Mouse (Mus musculus) embryonic facial prominence, embryonic 15.5 days (tissue): ENCODE results near the gene Pex26. TPM values are rescaled to one million over a fixed set of nuclear protein-coding genes. Genes with fewer than 3 reads are reported as not detected.

Experiments used
- ATAC-seq: fragments of 200-750 bp; cut with Nextera tagmentation; 2 replicates; pipeline ENCODE4 v1.8.0; 2017; ENCODE audit warnings: low read depth, moderate TSS enrichment; ENCODE audit not compliant: insufficient number of reproducible peaks, low FRiP score, low TSS enrichment
- H3K27ac ChIP-seq: fragments of 300-500 bp; sonication (generic); replicated peaks from 2 replicates; pipeline ENCODE4 v1.5.1; 2015; ENCODE audit warnings: mild to moderate bottlenecking, inconsistent platforms
- H3K27me3 ChIP-seq: fragments of 300-500 bp; sonication (generic); 2 replicates; pipeline ENCODE4 v1.6.1; 2015; ENCODE audit warnings: inconsistent platforms
- H3K36me3 ChIP-seq: fragments of 300-500 bp; sonication (generic); 2 replicates; pipeline ENCODE4 v1.6.1; 2015; ENCODE audit warnings: mild to moderate bottlenecking, inconsistent platforms
- H3K4me1 ChIP-seq: fragments of 300-500 bp; sonication (generic); 2 replicates; pipeline ENCODE4 v1.6.1; 2015; ENCODE audit warnings: inconsistent platforms
- H3K4me2 ChIP-seq: fragments of 300-500 bp; sonication (generic); replicated peaks from 2 replicates; pipeline ENCODE4 v1.6.1; 2015; ENCODE audit warnings: mild to moderate bottlenecking, inconsistent platforms
- H3K4me3 ChIP-seq: fragments of 300-500 bp; sonication (generic); replicated peaks from 2 replicates; pipeline ENCODE4 v1.5.1; 2015; ENCODE audit warnings: mild to moderate bottlenecking, inconsistent platforms
- H3K9ac ChIP-seq: fragments of 300-500 bp; sonication (generic); 2 replicates; pipeline ENCODE4 v1.6.1; 2015; ENCODE audit warnings: inconsistent platforms
- H3K9me3 ChIP-seq: fragments of 300-500 bp; sonication (generic); replicated peaks from 2 replicates; pipeline ENCODE4 v1.6.1; 2016; ENCODE audit warnings: inconsistent platforms
- WGBS: fragments of 180-500 bp; shearing (Covaris S2); methylation state at CpG from one replicate; pipeline ENCODE4 v1.1.7; 2015; 5-methylcytosine and 5-hydroxymethylcytosine counted together
- polyA plus RNA-seq: library from polyadenylated mRNA; unstranded; fragments of >200 nt; fragmentation: Nextera tagmentation; extraction: Ambion mirVana; gene quantifications from 2 replicates; pipeline ENCODE4 v1.2.1, GENCODE M21; 2015

The Pex26 gene
- polyA plus RNA-seq, 1 experiment from 2014 or later = 12.5 TPM

- H3K9ac ChIP-seq = no peak overlapping the region
- no peaks in the 10 kb centered on the region for H3K36me3 ChIP-seq
- no peaks in the 10 kb centered on the region for H3K9me3 ChIP-seq
- 80% methylated on average over 8 of the region's 8 CpGs for WGBS
- ATAC-seq = no peak
- no peak overlapping the region for H3K4me3 ChIP-seq
- H3K4me1 ChIP-seq = no peaks in the 10 kb centered on the region
- no peak overlapping the region for H3K27ac ChIP-seq
- no peak overlapping the region for H3K4me2 ChIP-seq
- no peaks in the 10 kb centered on the region for H3K27me3 ChIP-seq
Observed at GRCm38 (mm10) chr6:121221876-121222597, 38.6 kb downstream of the Pex26 start.

- ATAC-seq = no peak
- Histone ChIP-seq H3K9me3 (no peaks in the 10 kb centered on the region), H3K4me3 (no peak overlapping the region), H3K4me2 (no peak overlapping the region), H3K36me3 (no peaks in the 10 kb centered on the region), H3K9ac (no peak overlapping the region), H3K27ac (no peak overlapping the region), H3K27me3 (no peaks in the 10 kb centered on the region), H3K4me1 (no peaks in the 10 kb centered on the region)
- WGBS = 93% methylated on average over 14 of the region's 14 CpGs
Observed at GRCm38 (mm10) chr6:121223001-121223400, 39.5 kb downstream of the Pex26 start.

- ATAC-seq = no peak
- H3K27me3 ChIP-seq = no peaks in the 10 kb centered on the region
- 78% methylated on average over 5 of the region's 5 CpGs for WGBS
- no peaks in the 10 kb centered on the region for H3K36me3 ChIP-seq
- no peak overlapping the region for H3K9ac ChIP-seq
- H3K4me1 ChIP-seq = no peaks in the 10 kb centered on the region
- H3K9me3 ChIP-seq = no peaks in the 10 kb centered on the region
- H3K4me2 ChIP-seq = no peak overlapping the region
- no peak overlapping the region for H3K4me3 ChIP-seq
- no peak overlapping the region for H3K27ac ChIP-seq
Observed at GRCm38 (mm10) chr6:121224067-121224466, 40.6 kb downstream of the Pex26 start.

GRCm38 (mm10) chr6:121224993-121225392, 41.5 kb downstream of the Pex26 start:
- H3K27me3 ChIP-seq = no peaks in the 10 kb centered on the region
- WGBS = 16% methylated on average over 6 of the region's 6 CpGs
- no peak overlapping the region for H3K27ac ChIP-seq

GRCm38 (mm10) chr6:121226043-121226442, 42.6 kb downstream of the Pex26 start:
- H3K4me2 ChIP-seq = no peak overlapping the region
- no peaks in the 10 kb centered on the region for H3K27me3 ChIP-seq
- H3K9ac ChIP-seq = no peak overlapping the region
- no peak for ATAC-seq
- H3K27ac ChIP-seq = no peak overlapping the region
- no peak overlapping the region for H3K4me3 ChIP-seq
- H3K4me1 ChIP-seq = no peaks in the 10 kb centered on the region
- no peaks in the 10 kb centered on the region for H3K9me3 ChIP-seq
- H3K36me3 ChIP-seq = no peaks in the 10 kb centered on the region
- 61% methylated on average over 4 of the region's 4 CpGs for WGBS

More at GRCm38 (mm10) chr6:121224993-121225392, 41.5 kb downstream of the Pex26 start:
- Histone ChIP-seq H3K9ac (no peak overlapping the region), H3K9me3 (no peaks in the 10 kb centered on the region), H3K4me1 (no peaks in the 10 kb centered on the region), H3K36me3 (no peaks in the 10 kb centered on the region), H3K4me3 (no peak overlapping the region), H3K4me2 (no peak overlapping the region)
- ATAC-seq = no peak

GRCm38 (mm10) chr6:121226744-121227143, 43.3 kb downstream of the Pex26 start:
- Histone ChIP-seq H3K4me3 (no peak overlapping the region), H3K27me3 (no peaks in the 10 kb centered on the region), H3K9me3 (no peaks in the 10 kb centered on the region), H3K4me1 (no peaks in the 10 kb centered on the region), H3K36me3 (no peaks in the 10 kb centered on the region), H3K9ac (no peak overlapping the region), H3K4me2 (no peak overlapping the region), H3K27ac (no peak overlapping the region)
- WGBS = 76% methylated on average over 2 of the region's 2 CpGs
- no peak for ATAC-seq

- H3K9ac ChIP-seq = no peak overlapping the region
- H3K36me3 ChIP-seq = no peaks in the 10 kb centered on the region
- no peaks in the 10 kb centered on the region for H3K27me3 ChIP-seq
- no peak overlapping the region for H3K27ac ChIP-seq
- 59% methylated on average over 8 of the region's 8 CpGs for WGBS
- ATAC-seq = no peak
- H3K9me3 ChIP-seq = no peaks in the 10 kb centered on the region
- no peak overlapping the region for H3K4me2 ChIP-seq
- no peak overlapping the region for H3K4me3 ChIP-seq
- H3K4me1 ChIP-seq = no peaks in the 10 kb centered on the region
Observed at GRCm38 (mm10) chr6:121228421-121228820, 45.0 kb downstream of the Pex26 start.

GRCm38 (mm10) chr6:121232652-121233051, 49.2 kb downstream of the Pex26 start:
- Histone ChIP-seq H3K4me1 (no peaks in the 10 kb centered on the region), H3K36me3 (no peaks in the 10 kb centered on the region), H3K4me2 (no peak overlapping the region), H3K27me3 (no peaks in the 10 kb centered on the region), H3K9ac (no peak overlapping the region), H3K9me3 (no peaks in the 10 kb centered on the region), H3K27ac (no peak overlapping the region), H3K4me3 (no peak overlapping the region)
- 47% methylated on average over 1 of the region's 1 CpGs for WGBS
- no peak for ATAC-seq

- Histone ChIP-seq H3K27ac (no peak overlapping the region), H3K36me3 (no peaks in the 10 kb centered on the region), H3K4me3 (no peak overlapping the region), H3K4me1 (no peaks in the 10 kb centered on the region), H3K9me3 (no peaks in the 10 kb centered on the region), H3K4me2 (no peak overlapping the region), H3K9ac (no peak overlapping the region), H3K27me3 (no peaks in the 10 kb centered on the region)
- no peak for ATAC-seq
- 87% methylated on average over 2 of the region's 2 CpGs for WGBS
Observed at GRCm38 (mm10) chr6:121236386-121236785, 52.9 kb downstream of the Pex26 start.

- Histone ChIP-seq H3K4me3 (no peak overlapping the region), H3K36me3 (no peaks in the 10 kb centered on the region), H3K9ac (no peak overlapping the region), H3K27me3 (no peaks in the 10 kb centered on the region), H3K27ac (no peak overlapping the region), H3K9me3 (no peaks in the 10 kb centered on the region), H3K4me2 (no peak overlapping the region), H3K4me1 (no peaks in the 10 kb centered on the region)
- ATAC-seq = no peak
- WGBS = 89% methylated on average over 4 of the region's 4 CpGs
Observed at GRCm38 (mm10) chr6:121238209-121238608, 54.7 kb downstream of the Pex26 start.

- H3K4me2 ChIP-seq = no peak overlapping the region
- no peaks in the 10 kb centered on the region for H3K9me3 ChIP-seq
- peaks cover 6% of the 10 kb centered on the region; the same call in 1 of the 2 replicates for H3K27me3 ChIP-seq
- WGBS = 75% methylated on average over 2 of the region's 2 CpGs
- H3K4me1 ChIP-seq = 0 out of 2 replicates have a peak, but pooled peaks cover 7% of the 10 kb centered on the region
- H3K36me3 ChIP-seq = no peaks in the 10 kb centered on the region
- H3K9ac ChIP-seq = no peak overlapping the region
- no peak overlapping the region for H3K27ac ChIP-seq
- no peak overlapping the region for H3K4me3 ChIP-seq
- no peak for ATAC-seq
Observed at GRCm38 (mm10) chr6:121241780-121242179, 58.3 kb downstream of the Pex26 start.

GRCm38 (mm10) chr6:121243161-121243560, 59.7 kb downstream of the Pex26 start:
- Histone ChIP-seq H3K4me2 (no peak overlapping the region), H3K36me3 (no peaks in the 10 kb centered on the region), H3K4me3 (no peak overlapping the region), H3K27me3 (peaks cover 6% of the 10 kb centered on the region; the same call in 1 of the 2 replicates), H3K4me1 (0 out of 2 replicates have a peak, but pooled peaks cover 7% of the 10 kb centered on the region), H3K9ac (no peak overlapping the region), H3K27ac (no peak overlapping the region), H3K9me3 (no peaks in the 10 kb centered on the region)
- no peak for ATAC-seq
- 48% methylated on average over 10 of the region's 10 CpGs for WGBS
